Mouse (Mus musculus) Patski (cell line): ENCODE results near the gene Cacna1s. TPM values are rescaled to one million over a fixed set of nuclear protein-coding genes. Genes with fewer than 3 reads are reported as not detected.

Experiments
- ATAC-seq: fragments of 100-300 bp; one replicate; pipeline ENCODE4 v1.8.0; 2021
- CTCF ChIA-PET: fragments of 350-600 bp; sonication (Branson Sonifier 250); formaldehyde crosslinking; loops from one replicate; lab custom pipeline; 2022; ENCODE audit warnings: inconsistent platforms; lab: Charles Lee
- POLR2A ChIA-PET: fragments of 350-600 bp; sonication (Branson Sonifier 250); formaldehyde crosslinking; loops from one replicate; lab custom pipeline; 2022; ENCODE audit warnings: antibody characterized with exemption, inconsistent platforms; lab: Charles Lee
- DNase-seq: peaks from one replicate; pipeline ENCODE4 v3.0.0-alpha.2; 2011; ENCODE audit warnings: low read depth, low spot score
- H3K27me3 ChIP-seq: fragments of 371-371 bp; one replicate; pipeline ENCODE4 v1.5.1; 2021
- CTCF ChIP-seq: fragments of 100-300 bp; IDR thresholded peaks from one replicate; pipeline ENCODE4 v1.5.1; 2021
- in situ Hi-C: fragments of 300-500 bp; cut with MboI; formaldehyde crosslinking; loops from 3 replicates; pipeline ENCODE4 v1.11.1; 2018; ENCODE audit warnings: low pct_unique_long_range_greater_than_20kb, mixed read lengths
- polyA plus RNA-seq: library from polyadenylated mRNA; unstranded; gene quantifications from one replicate; pipeline ENCODE4 v1.2.3, GENCODE M21; 2021

Gene Cacna1s
- polyA plus RNA-seq, 1 experiment from 2014 or later: not detected

DNA sequence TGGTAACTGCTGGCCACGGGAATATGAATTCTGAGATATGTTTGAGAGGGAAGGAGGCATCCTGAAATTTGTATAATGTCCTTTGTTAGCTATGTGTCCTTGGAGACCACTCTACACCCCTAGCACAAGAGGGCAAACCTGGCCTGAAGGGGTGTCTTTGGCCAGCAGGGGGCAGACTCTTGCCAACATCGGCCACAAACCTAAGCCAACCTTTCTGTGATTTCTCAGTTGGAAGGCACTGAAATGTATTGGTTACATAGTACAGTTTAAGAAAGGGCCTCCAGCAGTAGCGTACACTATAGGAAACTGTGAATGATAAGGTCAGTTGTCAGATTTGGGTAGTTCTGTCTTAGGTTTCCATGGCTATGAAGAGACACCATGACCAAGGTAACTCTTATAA is 63.6 kb downstream of the Cacna1s start:
- POLR2A ChIA-PET: no interaction called here
- ATAC-seq (no peak), DNase-seq (no peak)
- CTCF ChIA-PET: interaction anchor here (2.2 to 7.0 kb wide), 3 partner anchors 51 to 96 kb away, joined by 6 to 46 read pairs (median 7); partner anchors contain the start of gene Mroh3
- peaks cover 6% of the 10 kb centered on the region for H3K27me3 ChIP-seq
- in situ Hi-C loops: loop anchor here (10.0 kb wide), 1 partner anchor 49 kb away; no protein-coding TSS in a partner anchor
- no peak for TF ChIP-seq CTCF

DNA sequence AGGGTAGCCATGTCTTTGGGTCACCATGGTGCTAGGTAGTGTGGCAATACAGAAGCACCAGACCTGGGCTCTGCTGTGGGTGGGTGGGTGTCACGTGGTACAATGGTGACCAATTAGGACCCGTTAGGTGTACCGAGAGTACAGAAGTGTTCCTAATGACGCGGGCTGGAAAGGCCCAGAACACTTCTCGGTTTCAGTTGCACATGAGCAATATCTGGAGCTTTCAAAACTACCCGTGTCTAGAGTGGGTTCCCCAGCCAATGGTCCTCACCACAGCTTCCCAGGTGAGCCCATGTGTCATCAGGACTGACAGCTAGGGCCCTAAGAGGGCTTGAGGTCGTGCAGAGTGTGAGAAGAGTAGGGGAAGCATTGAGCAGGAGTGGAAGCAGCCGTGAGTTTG is 64.5 kb downstream of the Cacna1s start:
- no peak for ATAC-seq
- H3K27me3 ChIP-seq: peaks cover 4% of the 10 kb centered on the region
- in situ Hi-C loops: loop anchor here (10.0 kb wide), 1 partner anchor 48 kb away; no protein-coding TSS in a partner anchor
- POLR2A ChIA-PET: no interaction called here
- no peak for TF ChIP-seq CTCF
- CTCF ChIA-PET: interaction anchor here (1.0 to 7.0 kb wide), 5 partner anchors 11 to 96 kb away, joined by 3 to 46 read pairs (median 7); partner anchors contain the start of gene Mroh3
- DNase-seq: no peak

DNA sequence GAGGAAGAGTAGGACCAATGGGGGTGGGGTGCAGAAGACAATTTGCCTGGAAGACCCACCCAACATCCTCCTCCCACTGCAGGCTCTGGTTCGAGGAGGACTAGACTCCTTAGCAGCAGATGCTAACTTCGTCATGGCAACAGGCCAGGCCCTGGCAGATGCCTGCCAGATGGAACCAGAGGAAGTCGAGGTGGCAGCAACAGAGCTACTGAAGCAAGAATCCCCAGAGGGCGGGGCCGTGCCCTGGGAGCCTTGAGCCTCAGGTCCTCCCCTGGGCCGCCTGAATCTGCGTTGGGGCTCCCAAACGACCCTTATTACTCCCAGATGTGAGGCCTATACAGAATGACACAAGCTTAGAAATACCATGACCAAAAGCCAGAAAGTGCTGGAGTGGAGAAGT is 66.3 kb downstream of the Cacna1s start:
- ChIA-PET CTCF (interaction anchor here (1.2 to 7.0 kb wide), 4 partner anchors 17 to 56 kb away, joined by 4 to 46 read pairs (median 8); no protein-coding TSS in a partner anchor), POLR2A (interaction anchor here (0.8 kb wide), 1 partner anchor 394 kb away, joined by 3 read pairs; no protein-coding TSS in a partner anchor)
- no peaks in the 10 kb centered on the region for H3K27me3 ChIP-seq
- no peak for TF ChIP-seq CTCF
- DNase-seq (no peak), ATAC-seq (no peak)
- in situ Hi-C loops: loop anchor here (10.0 kb wide), 1 partner anchor 46 kb away; no protein-coding TSS in a partner anchor

DNA sequence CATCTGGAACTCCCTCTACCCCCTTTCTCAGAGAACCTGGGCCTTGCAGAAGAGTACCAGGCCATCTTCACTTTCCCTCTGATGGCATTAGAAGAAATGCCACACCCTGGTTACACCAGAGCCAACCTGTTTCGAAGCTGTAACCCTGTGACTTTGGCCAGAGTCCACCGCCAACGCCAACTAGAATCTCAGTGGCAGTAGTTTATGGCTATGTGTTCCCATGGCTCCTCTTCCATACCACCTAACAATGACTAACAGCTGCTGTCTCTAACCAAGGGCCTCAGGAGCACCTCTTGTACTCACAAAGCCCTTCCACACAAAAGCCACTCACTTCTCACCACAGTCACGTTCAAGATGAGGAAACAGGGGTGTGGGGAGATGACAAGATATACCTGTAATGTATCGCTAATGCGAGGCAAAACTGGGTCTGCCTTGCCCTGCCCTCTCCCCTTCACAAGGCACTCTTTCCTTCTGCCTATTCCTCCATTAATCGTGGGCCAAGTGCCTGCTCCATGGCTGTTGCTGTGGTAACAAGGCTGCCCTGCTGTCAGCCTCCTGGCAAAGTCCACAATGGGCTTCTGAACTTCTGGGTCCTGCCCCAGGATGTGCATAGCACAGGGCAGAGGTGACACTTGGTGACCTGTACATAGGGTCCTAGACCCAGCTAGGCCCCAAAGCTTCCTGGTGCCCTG is 67.2 kb downstream of the Cacna1s start:
- DNase-seq (no peak), ATAC-seq (no peak)
- ChIA-PET POLR2A (interaction anchor here (0.8 kb wide), 1 partner anchor 393 kb away, joined by 3 read pairs; no protein-coding TSS in a partner anchor), CTCF (interaction anchor here (1.2 to 7.0 kb wide), 4 partner anchors 17 to 55 kb away, joined by 4 to 46 read pairs (median 8); no protein-coding TSS in a partner anchor)
- H3K27me3 ChIP-seq: no peaks in the 10 kb centered on the region
- TF ChIP-seq CTCF: no peak
- in situ Hi-C loops: loop anchor here (10.0 kb wide), 1 partner anchor 45 kb away; no protein-coding TSS in a partner anchor

DNA sequence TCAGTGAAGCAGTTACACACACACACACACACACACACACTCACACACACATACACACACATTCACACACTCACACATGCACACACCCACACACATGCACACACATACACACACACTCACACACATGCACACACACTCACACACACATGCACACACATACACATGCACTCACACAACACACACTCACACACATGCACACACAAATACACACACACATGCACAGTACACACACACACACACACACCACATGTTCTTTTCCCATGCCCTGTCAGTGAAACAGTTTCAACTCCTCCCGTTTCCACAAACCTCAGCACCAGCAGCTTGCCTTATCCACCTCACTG is 67.7 kb downstream of the Cacna1s start:
- no peak for ATAC-seq
- ChIA-PET POLR2A (no interaction called here), CTCF (interaction anchor here (1.2 to 1.4 kb wide), 2 partner anchors 47 to 49 kb away, joined by 3 read pairs; no protein-coding TSS in a partner anchor)

DNA sequence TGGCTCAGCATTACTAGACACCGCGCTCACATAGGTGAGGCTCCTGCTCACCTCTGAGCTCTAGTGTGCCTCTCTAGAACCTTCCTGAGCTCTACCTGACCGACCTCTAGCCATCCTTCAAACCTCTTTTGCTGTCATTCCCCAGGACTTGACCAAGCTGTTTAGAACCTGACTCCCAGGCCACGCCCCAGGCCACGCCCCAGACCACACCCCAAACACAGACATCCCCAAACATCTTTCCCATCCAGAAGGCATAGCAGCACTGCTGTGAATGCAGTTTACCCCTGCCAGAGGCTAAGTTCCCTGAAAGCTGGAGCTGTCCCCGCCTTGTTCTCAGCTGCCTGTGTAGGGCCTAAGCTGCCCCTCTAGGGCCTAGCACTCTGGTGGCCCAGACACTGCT is 68.2 kb downstream of the Cacna1s start:
- ATAC-seq: no peak
- no peak for DNase-seq
- CTCF ChIA-PET: interaction anchor here (1.2 to 1.4 kb wide), 2 partner anchors 47 to 49 kb away, joined by 3 read pairs; no protein-coding TSS in a partner anchor
- in situ Hi-C loops: no loop called here
- POLR2A ChIA-PET: interaction anchor here (0.6 kb wide), 1 partner anchor 89 kb away, joined by 4 read pairs; no protein-coding TSS in a partner anchor
- no peaks in the 10 kb centered on the region for H3K27me3 ChIP-seq
- no peak for TF ChIP-seq CTCF

More for the DNA sequence above, 67.7 kb downstream of the Cacna1s start:
- no peak for TF ChIP-seq CTCF
- no peak for DNase-seq
- in situ Hi-C loops: no loop called here
- H3K27me3 ChIP-seq: no peaks in the 10 kb centered on the region

DNA sequence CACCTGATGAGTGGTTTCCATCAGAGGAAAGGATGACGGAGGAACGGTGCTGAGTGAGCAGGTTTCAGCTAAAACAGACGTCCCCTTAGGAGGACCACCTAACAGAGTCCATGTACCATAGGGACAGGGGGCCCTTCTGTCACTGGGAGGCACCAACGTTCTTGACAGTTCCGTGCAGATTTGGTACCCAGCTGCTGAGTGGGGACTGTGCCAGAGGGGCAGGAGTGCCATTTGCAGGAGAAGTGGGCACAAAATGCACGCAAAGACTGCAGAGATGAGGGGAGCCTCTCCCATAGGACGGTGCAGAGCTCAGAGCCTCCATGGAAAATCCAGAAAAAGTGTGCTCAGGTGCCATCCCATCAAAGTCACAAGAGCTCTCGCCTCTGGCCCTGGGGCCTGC is 69.5 kb downstream of the Cacna1s start:
- CTCF ChIA-PET: interaction anchor here (1.2 kb wide), 1 partner anchor 48 kb away, joined by 4 read pairs; no protein-coding TSS in a partner anchor
- H3K27me3 ChIP-seq: no peaks in the 10 kb centered on the region

DNA sequence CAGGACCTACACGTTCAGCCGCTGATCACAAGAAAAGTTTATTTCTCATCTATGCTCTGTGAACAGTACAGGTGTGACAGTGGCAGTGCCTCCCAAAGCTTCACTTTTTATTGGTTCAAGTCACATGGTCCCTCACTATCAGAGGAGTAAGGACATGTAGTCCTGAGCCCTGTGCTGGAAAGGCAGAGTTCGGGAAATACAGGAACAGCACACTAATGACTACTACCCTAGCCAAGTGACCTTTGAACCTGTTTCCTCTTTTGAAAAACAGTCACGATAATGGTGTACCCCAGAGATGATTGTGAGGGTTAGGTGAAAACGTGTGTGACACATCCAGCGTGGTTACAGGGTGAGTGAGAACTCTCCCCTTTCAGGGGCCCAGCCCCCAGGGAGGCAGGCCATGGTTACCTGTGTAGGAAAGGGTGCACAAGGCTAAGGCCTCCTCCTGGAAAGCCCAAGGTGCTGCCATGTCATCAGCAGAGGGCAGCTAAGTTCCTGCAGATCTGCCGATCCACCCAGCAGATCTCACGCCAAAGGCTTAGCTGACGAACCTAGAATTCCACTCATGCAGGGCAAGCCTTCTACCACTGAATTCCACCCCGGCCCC is 73.7 kb downstream of the Cacna1s start:
- ATAC-seq: no peak
- ChIA-PET CTCF (interaction anchor here (0.8 to 1.9 kb wide), 3 partner anchors 10 to 44 kb away, joined by 3 to 4 read pairs (median 4); no protein-coding TSS in a partner anchor), POLR2A (no interaction called here)
- no peak for DNase-seq
- no peak for TF ChIP-seq CTCF
- in situ Hi-C loops: loop anchor here (25.0 kb wide), 1 partner anchor 561 kb away; no protein-coding TSS in a partner anchor
- H3K27me3 ChIP-seq: no peaks in the 10 kb centered on the region

More for the DNA sequence above, 69.5 kb downstream of the Cacna1s start:
- in situ Hi-C loops: no loop called here
- TF ChIP-seq CTCF: no peak
- ATAC-seq (no peak), DNase-seq (no peak)
- POLR2A ChIA-PET: no interaction called here

DNA sequence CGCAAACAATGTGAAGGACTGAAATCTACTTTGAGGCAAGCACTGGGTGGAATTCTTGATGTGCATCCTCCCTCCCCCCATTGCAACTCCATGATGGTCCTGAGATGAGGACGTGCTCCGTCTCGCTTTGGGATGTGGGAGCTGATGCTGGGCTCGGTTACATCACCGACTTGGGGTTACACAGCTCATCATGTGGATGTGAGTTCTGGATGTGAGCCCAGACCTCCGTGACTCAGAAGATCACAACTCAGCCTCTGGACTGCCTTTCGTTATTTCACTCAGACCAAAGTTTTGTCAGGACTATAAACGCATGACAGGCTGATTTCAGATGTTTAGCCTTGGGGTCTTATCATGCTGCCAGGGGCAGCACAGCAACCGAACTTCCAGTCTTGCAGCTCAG is 74.3 kb downstream of the Cacna1s start:
- in situ Hi-C loops: loop anchor here (25.0 kb wide), 1 partner anchor 560 kb away; no protein-coding TSS in a partner anchor
- H3K27me3 ChIP-seq: no peaks in the 10 kb centered on the region
- no peak for TF ChIP-seq CTCF
- DNase-seq: peak; percentile 86
- peak; percentile 41 for ATAC-seq
- ChIA-PET CTCF (interaction anchor here (0.8 to 1.9 kb wide), 2 partner anchors 9 to 40 kb away, joined by 3 to 4 read pairs; no protein-coding TSS in a partner anchor), POLR2A (no interaction called here)

DNA sequence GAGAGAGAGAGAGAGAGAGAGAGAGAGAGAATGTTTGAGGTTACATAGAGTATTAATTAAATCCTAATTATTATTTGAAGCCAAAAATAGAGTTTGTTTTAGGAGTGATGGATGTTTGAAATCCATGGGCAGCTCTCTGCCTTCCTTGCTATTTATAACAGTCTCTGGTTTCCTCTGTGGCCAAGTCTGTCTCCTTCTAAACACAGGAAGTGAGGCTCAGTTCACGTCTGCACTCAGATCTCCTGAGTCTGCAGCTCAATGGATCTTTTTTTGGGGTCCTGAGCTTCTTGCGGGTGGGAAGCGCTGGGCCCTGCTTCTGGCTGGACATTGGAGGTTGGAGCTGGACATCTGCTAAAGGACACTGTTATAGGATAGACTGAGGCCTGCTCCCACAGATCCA is 75.3 kb downstream of the Cacna1s start:
- ChIA-PET POLR2A (interaction anchor here (0.6 to 0.7 kb wide), 2 partner anchors 19 to 389 kb away, joined by 3 read pairs; no protein-coding TSS in a partner anchor), CTCF (interaction anchor here (1.0 to 2.2 kb wide), 4 partner anchors 11 to 47 kb away, joined by 3 to 9 read pairs (median 5); no protein-coding TSS in a partner anchor)
- no peak for TF ChIP-seq CTCF
- H3K27me3 ChIP-seq: no peaks in the 10 kb centered on the region
- in situ Hi-C loops: loop anchor here (25.0 kb wide), 1 partner anchor 559 kb away; no protein-coding TSS in a partner anchor
- ATAC-seq (no peak), DNase-seq (no peak)
